Mouse (Mus musculus) retina, postnatal 1 day (tissue): ENCODE measurements around the gene Fbn1.

Experiments
- DNase-seq: peaks from one replicate; pipeline ENCODE4 v3.0.0-alpha.2; 2012

Gene Fbn1

GRCm38 (mm10) chr2:125386221-125386965 is 121.4 kb downstream of the Fbn1 start:
- DNase-seq, result no peak

DNA sequence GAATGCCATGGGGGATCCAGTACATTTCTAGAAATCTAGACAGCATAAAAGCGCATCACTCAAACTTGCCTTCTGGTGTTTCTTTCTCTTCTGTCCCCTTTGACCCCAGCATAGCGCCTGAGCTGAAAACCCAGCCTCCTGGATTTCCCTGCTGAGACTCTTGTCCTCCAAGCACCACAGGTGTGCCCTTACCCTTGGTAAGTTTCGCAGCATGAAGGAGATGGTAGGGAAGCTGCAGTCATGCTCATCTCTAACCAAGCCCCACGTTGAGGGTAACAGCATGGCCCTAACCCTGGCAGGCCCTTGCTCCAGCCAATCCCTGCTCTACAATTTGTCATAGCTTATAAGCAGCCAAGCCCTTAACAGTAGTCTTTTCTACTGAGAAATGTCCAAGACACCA is 122.9 kb downstream of the Fbn1 start:
- DNase-seq, result no peak

- DNase-seq, result no peak
These were observed 123.4 kb downstream of the Fbn1 start for GRCm38 (mm10) chr2:125384415-125384814.

GRCm38 (mm10) chr2:125383273-125383641 is 124.5 kb downstream of the Fbn1 start:
- DNase-seq, result no peak

DNA sequence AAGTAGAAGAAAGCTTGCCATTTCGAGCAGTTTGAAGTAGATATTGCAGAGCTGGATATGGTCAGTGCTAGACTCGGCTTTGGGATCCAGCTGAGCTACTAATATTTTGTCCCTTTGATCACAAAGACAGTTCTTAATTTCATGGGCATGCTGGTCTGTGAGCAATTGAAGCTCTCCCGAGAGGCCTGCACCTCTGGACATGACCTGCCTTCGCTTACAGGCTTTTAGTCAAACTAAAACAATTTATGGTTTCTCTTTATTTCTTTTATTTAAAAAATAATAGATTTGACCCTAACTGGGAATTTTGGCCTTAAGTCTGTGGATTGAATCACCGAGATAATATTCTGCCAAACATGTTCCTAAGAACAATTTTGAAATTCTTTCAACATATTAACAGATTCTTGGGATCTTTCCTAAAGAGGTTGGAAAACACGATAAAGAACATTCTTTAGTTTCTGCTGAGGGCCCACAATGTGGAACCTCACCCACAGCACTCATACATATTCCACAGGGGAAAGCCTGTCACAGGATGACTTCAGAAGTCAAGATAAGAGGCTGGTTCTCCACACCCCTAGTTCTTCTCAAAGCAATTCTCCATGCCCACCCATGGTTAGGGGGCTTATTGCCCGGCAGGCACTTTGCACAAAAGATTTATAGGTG is 125.0 kb downstream of the Fbn1 start:
- no peak for DNase-seq

DNA sequence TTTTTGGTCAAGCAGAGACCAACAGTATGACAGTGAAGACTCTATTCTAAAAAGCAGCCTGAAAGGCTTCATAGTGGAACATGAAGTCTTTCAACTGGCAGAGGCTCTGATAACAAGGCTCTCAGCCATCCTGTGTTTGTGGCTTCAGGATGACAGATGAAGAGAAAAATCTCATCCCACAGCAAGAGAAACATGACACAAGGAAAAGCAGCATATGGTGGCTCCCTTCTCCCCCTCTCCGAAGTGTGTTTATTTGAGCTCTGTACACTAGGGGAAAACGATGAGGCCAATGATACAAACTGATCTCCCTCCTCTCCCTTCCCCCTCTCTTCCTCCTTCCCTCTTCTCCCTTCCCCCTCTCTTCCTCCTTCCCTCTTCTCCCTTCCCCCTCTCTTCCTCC is 127.7 kb downstream of the Fbn1 start:
- DNase-seq, result no peak

- DNase-seq, result no peak
These were observed 128.6 kb downstream of the Fbn1 start for GRCm38 (mm10) chr2:125379206-125379605.

GRCm38 (mm10) chr2:125375926-125376325 is 131.9 kb downstream of the Fbn1 start:
- no peak for DNase-seq

DNA sequence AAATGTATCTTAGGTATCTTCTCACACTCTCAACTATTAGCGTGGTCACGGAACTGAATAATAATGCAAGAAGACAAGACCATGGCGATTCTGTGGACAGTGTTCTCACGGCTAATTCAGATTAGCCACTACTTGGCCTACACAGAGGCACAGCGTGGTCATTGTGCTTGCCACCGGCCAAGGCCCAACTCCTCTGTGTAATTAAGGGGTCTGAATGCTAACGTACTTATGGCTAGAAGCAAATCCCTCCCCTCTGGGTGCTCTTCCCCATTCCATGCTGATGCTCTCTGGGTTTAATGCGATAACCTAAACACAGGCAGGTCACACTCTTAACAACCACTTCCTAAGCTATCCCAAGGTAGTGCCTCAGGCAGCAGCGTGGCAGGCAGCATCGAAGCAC is 132.5 kb downstream of the Fbn1 start:
- DNase-seq, result peak; percentile 4

DNA sequence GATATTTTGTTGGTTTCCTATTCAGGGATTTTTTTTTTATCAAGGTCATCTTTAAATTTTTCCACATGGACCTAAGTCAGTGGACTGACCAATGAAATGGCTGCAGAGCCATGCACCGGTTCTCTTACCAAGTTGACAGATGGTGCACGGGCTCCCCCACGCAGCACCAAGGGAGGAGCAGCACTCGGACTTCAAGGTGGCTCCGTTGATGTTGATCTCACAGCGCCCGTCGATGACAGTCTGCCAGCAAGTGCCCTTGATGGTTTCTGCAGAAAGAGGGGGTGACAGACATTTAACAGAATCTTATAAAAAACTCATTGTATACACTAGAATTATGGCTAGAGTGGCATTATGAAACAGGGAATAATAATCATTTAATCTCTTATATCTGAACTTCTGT is 138.1 kb downstream of the Fbn1 start:
- no peak for DNase-seq

DNA sequence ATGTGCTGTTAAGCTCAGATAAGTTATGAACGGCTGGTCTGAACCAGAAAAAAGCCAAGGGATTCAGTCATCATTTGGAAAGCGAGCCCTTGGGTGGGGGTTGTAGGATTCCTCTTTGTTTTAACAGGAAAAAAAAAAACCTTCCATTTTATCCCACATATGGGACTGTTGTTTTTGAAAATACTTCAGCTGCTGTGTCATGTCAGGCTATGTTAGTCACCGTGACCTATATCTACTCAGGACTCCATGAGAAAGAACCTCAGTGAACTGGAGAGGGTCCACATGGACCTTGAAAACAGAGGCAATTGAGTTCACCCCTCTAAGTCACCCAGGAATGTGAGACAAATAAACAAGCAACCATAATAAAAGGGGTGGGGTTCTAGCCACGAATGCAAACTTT is 139.2 kb downstream of the Fbn1 start:
- no peak for DNase-seq

GRCm38 (mm10) chr2:125361661-125362060 is 146.1 kb downstream of the Fbn1 start:
- no peak for DNase-seq

- DNase-seq, result peak; percentile 4
These were observed 151.3 kb downstream of the Fbn1 start for GRCm38 (mm10) chr2:125356486-125356885.

- DNase-seq, result no peak
These were observed 151.7 kb downstream of the Fbn1 start for GRCm38 (mm10) chr2:125356068-125356467.

DNA sequence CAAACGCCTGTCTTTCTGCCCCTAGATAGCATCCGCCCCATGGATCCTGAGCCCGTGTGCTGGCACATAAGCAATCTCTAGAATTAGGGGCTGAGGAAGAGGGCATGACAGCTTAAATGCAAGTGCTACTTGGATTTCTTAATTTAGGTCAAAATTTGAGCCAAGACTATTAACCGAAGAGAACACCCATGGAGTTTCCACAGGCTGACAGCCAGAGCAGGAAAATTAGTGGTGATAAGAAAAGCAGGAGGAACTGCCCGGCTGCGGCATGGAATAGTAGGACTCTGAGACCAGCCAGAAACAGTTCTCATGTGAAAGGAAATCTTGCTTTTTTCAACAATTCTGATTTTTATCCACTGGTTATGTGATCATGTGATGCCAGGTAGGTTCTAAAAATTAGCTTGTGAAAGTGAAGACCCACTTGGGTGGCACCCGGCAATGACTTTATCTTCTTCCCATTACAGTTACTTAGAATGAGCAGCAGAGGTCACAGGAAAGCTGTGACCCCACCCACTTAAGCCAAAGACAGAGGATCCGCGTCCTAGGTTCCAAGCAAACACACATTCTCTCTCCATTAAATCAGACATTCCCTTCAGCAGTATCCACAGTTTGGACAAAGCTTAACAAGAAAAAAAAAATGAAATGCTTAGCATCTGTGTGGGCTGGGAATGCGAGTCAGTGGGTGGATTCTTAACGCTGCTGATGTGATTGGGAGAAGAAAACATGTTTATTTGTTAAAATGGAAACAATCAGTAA is 152.4 kb downstream of the Fbn1 start:
- DNase-seq, result peak; percentile 4

- DNase-seq, result no peak
These were observed 153.2 kb downstream of the Fbn1 start for GRCm38 (mm10) chr2:125354587-125354986.

GRCm38 (mm10) chr2:125349144-125349543 is 158.6 kb downstream of the Fbn1 start:
- no peak for DNase-seq

- DNase-seq, result no peak
These were observed 165.4 kb downstream of the Fbn1 start for GRCm38 (mm10) chr2:125342181-125342950.

DNA sequence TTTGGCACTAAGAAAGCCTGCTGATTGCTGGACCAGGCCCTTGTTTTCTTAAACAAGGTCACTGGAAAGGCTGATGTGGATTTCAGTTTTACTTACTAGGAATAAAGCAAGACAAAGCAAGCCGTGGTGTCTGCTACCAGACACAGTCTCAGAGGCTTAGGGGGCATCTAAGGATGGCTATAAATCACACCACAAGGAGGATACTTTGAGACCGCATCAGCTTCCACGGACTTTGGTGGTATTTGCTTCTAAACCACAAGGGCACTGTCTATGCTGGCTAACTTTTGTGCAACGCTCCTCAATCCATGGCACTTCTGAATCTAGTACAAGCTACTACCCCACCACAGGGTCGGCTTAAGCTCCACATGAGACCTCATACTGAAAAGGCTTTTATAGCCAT is 167.4 kb downstream of the Fbn1 start:
- DNase-seq, result no peak

- DNase-seq, result no peak
These were observed 170.6 kb downstream of the Fbn1 start for GRCm38 (mm10) chr2:125337239-125337638.

DNA sequence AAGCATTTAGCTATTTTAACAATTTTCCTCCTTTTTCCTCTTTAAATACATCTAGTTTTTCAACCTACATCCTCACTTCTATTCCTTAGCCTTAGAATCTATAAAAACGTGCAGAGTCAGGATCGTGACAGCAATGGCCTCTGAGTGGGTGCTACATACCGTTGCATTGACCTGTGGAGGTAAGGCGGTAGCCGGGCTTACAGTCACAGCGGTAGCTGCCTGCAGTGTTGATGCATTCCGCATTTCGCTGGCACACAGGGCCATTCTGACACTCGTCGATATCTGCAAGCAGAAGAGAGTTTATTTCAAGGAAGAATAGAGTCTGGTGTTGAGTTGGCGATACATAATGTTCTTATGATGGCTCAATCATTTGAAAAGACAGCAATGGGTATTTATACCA is 172.6 kb downstream of the Fbn1 start:
- no peak for DNase-seq

- DNase-seq, result peak; percentile 12
These were observed 173.6 kb downstream of the Fbn1 start for GRCm38 (mm10) chr2:125334163-125334562.

DNA sequence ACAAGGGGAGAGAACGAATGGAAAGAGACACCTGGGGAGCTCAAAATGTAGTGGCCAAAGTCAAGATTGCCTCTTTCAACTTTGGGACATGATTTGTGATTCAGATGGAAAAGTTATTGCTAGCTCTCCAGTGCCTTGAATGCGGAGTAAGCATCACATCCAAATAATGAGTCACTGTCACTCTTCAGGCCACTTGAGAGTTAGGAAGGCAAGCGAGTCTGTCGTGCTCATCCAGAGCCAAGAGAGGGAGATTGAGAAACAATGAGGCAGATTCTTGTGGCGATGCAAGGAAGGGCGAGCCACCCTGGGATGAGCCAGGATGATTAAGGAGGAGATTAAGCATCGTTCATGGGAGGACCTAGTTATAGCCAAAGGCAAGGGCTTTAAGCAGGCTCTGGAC is 176.2 kb downstream of the Fbn1 start:
- DNase-seq, result no peak
